Mouse (Mus musculus) left cerebral cortex, adult 11 months (tissue): ENCODE data around the gene S1pr2.
"Not testable (repeated sequence)": the region's sequence is repeated elsewhere in the genome, so short reads cannot be mapped to it uniquely, and the experiment has no call there.

Experiments
- DNase-seq: peaks from one replicate; pipeline ENCODE4 v3.0.0; 2022; ENCODE audit warnings: low spot score

Gene S1pr2

GRCm38 (mm10) chr9:20976216-20976960 lies at the start of gene S1pr2:
TSS of gene S1pr2 (minus strand) at chr9:20976781.
- DNase-seq = no peak

DNA sequence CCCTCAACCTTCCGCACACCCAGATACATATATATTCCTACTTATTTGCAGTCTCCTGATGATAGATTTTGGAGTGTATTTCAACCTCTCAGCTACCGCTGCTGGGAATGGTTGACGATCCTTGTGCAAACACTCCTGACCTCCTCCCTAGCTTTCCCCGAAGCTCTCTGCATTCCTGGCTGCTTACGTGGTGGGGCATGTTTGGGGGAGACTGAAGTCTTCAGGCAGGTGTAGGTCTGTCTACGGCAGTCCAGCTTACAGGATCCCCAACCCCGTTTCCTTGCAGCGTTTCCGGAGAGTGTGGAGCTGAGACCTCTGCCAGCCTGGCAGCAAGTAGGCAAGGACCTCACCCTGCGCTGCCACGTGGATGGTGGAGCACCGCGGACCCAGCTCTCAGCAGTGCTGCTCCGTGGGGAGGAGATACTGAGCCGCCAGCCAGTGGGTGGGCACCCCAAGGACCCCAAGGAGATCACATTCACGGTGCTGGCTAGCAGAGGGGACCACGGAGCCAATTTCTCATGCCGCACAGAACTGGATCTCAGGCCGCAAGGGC lies 48.8 kb upstream of the S1pr2 start:
- DNase-seq = no peak

DNA sequence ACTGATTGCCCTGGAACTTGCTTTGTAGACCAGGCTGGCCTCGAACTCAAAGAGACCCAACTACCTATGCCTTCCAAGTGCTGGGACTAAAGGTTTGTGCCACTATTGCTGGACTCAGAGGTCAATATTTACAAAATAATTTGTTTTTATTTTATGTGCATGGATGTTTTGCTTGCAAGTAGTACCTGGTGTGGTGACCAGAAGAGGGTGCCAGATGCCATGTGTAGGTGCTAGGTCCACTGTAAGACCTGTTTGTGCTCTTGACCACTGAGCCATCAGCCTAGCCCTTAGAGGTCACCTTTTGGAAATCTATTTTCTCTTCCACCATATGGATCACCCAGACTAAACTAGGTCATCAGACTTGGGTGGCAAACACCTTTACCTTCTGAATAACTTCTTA lies 46.1 kb upstream of the S1pr2 start:
- DNase-seq = no peak

GRCm38 (mm10) chr9:21022288-21022687 lies 45.7 kb upstream of the S1pr2 start:
- DNase-seq = no peak

- DNase-seq = no peak
Observed at GRCm38 (mm10) chr9:21021363-21021762, 44.8 kb upstream of the S1pr2 start.

DNA sequence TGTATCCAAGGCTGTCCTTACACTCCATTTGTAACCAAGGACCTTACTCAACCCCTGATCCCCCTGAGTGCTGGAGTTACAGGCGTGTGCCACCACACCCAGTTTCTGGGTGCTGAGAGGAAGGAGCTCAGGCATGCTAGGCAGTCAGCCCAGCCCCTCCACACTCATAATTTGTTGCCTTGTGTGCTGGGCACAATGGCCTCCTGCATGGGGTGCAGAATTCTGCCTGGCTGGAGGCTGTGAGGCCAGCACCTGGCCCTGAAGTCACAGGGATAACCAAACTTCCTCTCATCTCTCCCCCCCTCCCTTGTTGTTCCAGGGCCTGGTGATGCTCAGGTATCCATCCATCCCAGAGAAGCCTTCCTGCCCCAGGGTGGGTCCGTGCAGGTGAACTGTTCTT lies 42.0 kb upstream of the S1pr2 start:
- DNase-seq = no peak

- DNase-seq = no peak
Observed at GRCm38 (mm10) chr9:21017177-21017575, 40.6 kb upstream of the S1pr2 start.

DNA sequence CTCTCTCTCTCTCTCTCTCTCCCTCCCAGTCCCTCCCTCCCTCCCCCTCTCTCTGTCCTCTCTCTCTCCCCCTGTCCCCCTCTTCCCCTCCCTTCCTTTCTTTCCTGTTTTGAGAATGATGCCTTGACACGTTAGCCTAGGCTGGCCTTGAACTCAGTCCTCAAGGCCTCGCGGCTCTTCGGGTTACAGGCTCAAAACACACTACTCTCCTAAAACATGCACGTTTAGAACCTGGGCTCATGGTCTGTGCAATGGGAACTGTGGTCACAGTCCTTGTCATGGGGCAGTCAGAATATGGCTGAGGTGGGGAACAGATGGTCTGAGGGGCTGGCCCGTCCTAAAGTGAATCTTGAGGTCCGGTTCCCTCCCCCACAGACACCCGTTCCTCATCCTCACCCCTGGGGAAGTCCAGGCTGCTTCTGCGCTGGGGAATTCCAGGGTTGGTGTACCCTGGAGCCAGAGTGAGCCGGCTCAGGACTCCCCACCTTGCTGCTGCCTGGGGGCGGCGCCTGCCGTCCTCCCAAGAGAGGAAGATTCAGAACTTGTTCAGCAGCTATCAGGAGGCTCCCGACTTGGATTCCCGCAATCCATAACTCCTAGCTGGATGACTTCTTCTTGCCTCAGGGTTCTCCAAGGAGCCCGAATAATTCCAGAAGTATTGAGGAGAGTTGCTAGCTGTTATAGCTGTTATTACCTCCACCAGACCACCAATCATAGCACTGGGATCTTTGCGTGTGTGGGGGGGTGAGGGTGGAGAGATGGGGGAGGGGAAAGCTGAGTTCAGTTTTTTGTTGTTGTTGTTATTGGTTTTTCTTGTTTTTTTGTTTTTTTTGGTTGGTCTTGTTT lies 40.0 kb upstream of the S1pr2 start:
- DNase-seq = no peak

DNA sequence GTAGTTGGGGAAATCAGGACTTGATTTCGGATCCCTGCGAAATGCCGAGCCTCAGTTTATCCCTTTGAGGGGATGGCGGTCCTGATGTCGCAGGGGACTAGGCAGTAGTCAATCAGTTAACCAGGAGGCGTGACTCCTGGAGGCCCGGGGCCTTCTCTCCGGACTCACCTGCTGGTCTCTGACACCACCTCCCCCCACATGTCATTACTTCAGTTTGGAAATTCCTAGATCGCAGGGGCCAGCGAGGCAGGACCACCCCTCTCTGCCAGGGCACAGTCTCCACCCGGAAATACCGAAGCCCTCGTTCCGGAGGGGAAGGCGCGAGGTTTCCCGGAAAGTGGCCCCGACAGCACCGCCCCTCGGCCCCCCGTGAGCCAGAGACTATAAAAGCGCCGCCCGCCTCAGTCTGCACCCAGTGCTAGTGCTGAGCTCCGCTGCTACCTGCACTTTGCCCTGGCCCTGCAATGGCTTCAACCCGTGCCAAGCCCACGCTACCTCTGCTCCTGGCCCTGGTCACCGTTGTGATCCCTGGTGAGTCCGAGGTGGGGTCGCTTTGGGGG lies 39.1 kb upstream of the S1pr2 start, which contains the start of gene Icam1:
Gene Icam1, plus strand, starts transcription at position 415 of the 560 bp plus-strand sequence.
- DNase-seq = no peak

DNA sequence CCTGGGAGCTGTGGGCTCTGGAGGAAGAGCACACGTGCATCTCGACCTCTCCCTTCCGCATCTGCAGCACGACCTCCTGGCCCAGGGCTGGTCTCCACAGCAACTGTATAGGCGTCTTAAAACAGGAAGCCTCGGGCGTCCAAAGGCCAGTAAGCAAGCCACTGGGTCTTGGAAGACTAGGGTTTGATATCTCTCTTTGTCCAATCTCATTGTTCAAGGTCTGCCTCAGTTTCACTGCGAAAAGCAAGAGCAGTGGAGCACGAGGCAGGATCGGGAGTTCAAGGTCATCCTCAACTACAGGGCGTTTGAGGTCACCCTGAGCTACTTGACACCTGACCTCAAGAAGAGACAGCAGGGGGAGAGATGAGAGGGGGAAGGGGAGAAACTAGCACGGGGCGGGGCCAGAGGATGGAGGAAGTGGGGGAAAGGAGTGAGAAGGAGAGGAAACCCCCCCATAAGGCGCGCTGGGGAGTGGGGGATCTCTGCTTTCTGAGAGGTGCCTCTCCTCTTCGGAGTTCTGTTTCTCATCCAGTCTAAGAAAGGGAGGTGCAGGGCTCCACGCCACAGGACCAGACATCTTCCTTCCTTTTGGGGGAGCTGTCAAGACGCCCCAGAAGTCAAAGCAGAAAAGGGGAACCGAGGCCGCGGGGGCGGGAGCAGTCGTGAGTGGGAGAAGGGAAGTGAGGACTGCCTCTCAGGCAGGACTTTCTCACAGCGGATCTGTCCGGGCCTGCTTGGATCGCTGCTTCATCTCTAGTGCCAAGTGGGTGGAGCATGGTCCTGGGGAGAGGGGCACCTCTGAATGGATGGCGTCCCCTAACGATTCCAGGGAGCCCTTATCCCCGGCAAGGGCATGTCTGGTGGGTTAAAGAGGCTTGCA lies 38.4 kb upstream of the S1pr2 start:
- DNase-seq = no peak

DNA sequence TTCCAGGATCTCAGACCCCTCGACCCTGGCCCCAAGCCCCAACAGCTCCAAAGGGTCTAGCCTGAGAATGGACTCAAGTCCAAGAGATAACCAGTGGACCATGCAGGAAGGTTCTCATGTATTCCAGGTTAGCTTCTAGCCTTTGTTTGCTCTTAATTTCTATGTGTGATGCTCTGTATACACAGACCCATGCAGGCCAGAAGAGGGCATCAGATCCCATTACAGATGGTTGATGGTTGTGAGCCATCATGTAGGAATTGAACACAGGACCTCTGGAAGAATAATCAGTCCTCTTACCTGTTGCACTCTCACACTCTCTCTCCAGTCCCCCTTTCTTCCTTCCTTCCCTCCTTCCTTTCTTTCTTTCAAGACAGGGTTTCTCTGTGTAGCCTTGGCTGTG lies 35.8 kb upstream of the S1pr2 start:
- no peak for DNase-seq

DNA sequence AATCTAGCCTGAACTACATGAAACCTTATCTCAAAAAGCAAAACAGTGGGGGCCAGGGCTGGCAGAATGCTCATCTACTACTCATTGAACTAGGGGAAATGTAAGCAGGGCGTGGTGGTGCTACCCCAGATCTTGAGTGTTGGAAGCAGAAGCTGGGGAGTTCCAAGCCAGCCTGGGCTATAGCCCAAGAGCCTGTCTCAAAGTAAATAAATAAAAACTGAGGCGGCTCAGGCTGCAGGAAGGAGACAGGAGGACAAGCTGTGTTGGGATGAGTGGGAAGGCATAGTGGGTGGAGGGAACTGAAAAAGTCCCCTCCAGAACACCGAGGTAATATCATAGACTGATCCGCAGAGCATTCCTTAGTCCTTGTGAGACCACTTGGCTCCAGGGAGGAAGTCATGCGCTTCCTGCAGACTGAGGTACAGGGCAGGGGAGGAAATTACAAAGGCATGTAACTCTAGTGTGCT lies 35.3 kb upstream of the S1pr2 start:
- DNase-seq = no peak

GRCm38 (mm10) chr9:21010939-21011541 lies 34.5 kb upstream of the S1pr2 start:
- not testable (repeated sequence) for DNase-seq

- no peak for DNase-seq
Observed at GRCm38 (mm10) chr9:21010362-21010761, 33.8 kb upstream of the S1pr2 start.

DNA sequence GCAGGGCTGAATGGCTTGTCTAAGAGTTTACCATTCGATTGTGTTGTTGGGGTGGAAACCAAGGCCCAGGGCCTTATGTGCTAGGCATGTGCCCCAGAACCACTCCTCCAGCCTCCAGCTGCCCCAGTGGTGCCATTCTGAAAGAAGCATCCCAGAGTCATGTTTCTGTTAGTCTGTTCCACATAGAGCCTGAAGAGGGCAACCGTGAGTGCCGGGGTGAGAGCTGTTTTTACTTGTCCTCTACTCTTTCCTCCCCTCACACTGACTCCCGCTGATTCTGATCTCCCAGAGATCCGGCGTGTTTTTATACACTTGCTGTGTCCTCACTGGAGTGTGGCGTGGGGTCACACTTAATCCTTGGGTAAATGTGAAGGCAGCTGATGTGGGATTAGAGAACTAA lies 31.4 kb upstream of the S1pr2 start:
- no peak for DNase-seq

GRCm38 (mm10) chr9:21007313-21007952 lies 30.9 kb upstream of the S1pr2 start:
- no peak for DNase-seq

- peak; percentile 82 for DNase-seq
Observed at GRCm38 (mm10) chr9:21002627-21003551, 26.3 kb upstream of the S1pr2 start, which contains the start of gene Mrpl4. TSS of gene Mrpl4 (plus strand) at chr9:21002738.

DNA sequence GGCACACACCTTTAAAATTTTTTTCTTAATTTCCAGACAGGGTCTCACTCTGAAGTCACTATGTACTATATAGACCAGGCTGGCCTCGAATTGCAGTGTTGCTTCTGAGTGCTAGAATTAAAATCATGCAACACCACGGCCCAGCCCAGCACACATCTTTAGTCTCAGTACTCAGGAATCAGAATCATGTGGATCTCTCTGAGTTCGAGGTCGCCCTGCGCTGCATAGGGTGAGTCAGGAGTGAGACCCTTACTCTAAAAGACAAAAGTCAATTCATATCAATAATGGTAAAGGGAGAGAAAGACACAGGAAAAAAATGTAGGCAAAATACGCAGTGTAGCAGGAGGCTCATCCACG lies 25.7 kb upstream of the S1pr2 start:
- no peak for DNase-seq

DNA sequence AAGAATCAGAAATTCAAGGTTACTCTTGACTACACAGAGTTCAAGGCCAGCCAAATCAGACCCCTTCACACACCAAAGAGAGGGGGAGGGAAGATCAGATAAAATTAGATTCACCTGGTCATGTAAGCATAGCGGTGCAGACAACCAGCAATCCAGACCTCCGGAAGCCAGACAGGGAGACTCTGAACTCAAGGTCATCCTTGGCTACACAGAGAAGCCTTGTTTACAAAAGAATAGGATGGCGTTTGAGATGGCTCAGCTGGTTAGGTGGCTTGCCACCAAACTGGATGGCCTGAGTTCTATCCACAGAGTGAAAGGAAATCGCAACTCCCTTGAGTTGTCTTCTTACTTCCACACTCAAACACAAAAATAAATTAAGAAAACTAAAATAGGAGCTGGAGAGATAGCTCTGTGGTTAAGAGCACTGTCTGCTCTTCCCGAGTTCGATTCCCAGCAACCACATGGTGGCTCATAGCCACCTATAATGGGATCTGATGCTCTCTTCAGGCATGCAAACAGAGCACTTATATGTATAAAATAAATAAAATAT lies 25.1 kb upstream of the S1pr2 start:
- DNase-seq = no peak
